Mouse (Mus musculus) common myeloid progenitor, adult 5-6 weeks (primary cell): ENCODE results near the gene Neil3. TPM values are rescaled to one million over a fixed set of nuclear protein-coding genes. Genes with fewer than 3 reads are reported as not detected.
"Not testable (repeated sequence)": the region's sequence is repeated elsewhere in the genome, so short reads cannot be mapped to it uniquely, and the experiment has no call there.

Experiments used
- ATAC-seq: replicated peaks from 2 replicates; pipeline ENCODE4 v1.8.0; 2016; ENCODE audit warnings: low read depth, mild to moderate bottlenecking, moderate TSS enrichment, inconsistent platforms; ENCODE audit not compliant: poor library complexity, severe bottlenecking
- total RNA-seq: library from RNA; stranded (forward); fragments of 200-1000, 187-1606 nt; gene quantifications from 2 replicates; pipeline ENCODE4 v1.2.3, GENCODE M21; 2017

Gene Neil3
- total RNA-seq, 1 experiment from 2014 or later: 35.9 TPM

- ATAC-seq: no peak
These were observed 76.3 kb downstream of the Neil3 start for GRCm38 (mm10) chr8:53562441-53563040.

GRCm38 (mm10) chr8:53539585-53539984 is 99.3 kb downstream of the Neil3 start:
- ATAC-seq: no peak

GRCm38 (mm10) chr8:53538049-53538448 is 100.8 kb downstream of the Neil3 start:
- ATAC-seq: not testable (repeated sequence)

Other genes starting within 250 kb of the Neil3 start
- gene Aga, start 127.3 kb downstream of the Neil3 start, total RNA-seq: 14.7 and 25.2 TPM in 2 replicates